Mouse (Mus musculus) lung, postnatal 4 days (tissue): ENCODE results near the gene Cenpp.

ENCODE experiments used
- DNase-seq, 2 experiments: peaks; one replicate each; pipeline ENCODE4 v3.0.0; 2021

Cenpp gene

DNA sequence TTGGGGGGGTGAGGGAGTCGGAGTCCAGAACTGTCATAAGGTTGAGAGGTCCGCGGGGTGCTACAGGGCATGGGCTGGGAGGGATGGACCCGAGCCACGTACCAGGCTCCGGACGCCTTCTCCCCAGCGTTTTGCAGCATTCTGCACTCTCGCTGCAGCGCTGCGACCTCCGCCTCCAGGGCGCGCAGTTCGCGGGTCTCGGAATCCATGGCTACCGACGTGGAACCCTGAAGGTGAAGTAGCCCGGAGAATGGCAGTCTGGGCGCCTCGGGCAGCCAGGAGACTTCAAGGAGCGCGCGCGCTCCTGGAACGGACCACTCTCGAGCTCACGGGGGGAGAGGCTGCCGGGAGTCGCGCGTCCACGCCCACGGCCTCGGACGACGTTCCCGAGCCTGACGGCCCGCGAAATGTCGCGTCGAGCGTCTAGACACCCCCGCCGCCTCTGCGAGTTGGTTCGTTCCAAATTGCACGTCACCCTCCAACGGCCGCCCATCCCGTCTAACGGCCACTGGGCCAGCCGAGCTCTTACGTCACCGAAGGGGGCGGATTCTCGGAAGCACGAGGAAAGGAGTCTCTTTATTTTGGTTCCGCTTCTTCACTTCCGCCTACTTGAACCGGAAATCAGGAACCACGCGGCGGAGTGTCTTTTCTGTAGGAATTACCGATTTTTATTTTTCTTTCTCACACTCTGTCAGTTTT is at the start of gene Cenpp, which contains the start of gene Nol8:
Cenpp (minus strand) TSS at position 305 of the 699 bp plus-strand sequence.
Nol8 (plus strand) TSS at position 598 of the 699 bp plus-strand sequence.
- peak; percentile 100 for DNase-seq

GRCm38 (mm10) chr13:49691056-49691455 is 38.5 kb upstream of the Cenpp start:
- DNase-seq = no peak

GRCm38 (mm10) chr13:49684266-49684665 is 31.7 kb upstream of the Cenpp start:
- DNase-seq = no peak

- DNase-seq = no peak
Measured at GRCm38 (mm10) chr13:49682233-49682846, 29.8 kb upstream of the Cenpp start.

DNA sequence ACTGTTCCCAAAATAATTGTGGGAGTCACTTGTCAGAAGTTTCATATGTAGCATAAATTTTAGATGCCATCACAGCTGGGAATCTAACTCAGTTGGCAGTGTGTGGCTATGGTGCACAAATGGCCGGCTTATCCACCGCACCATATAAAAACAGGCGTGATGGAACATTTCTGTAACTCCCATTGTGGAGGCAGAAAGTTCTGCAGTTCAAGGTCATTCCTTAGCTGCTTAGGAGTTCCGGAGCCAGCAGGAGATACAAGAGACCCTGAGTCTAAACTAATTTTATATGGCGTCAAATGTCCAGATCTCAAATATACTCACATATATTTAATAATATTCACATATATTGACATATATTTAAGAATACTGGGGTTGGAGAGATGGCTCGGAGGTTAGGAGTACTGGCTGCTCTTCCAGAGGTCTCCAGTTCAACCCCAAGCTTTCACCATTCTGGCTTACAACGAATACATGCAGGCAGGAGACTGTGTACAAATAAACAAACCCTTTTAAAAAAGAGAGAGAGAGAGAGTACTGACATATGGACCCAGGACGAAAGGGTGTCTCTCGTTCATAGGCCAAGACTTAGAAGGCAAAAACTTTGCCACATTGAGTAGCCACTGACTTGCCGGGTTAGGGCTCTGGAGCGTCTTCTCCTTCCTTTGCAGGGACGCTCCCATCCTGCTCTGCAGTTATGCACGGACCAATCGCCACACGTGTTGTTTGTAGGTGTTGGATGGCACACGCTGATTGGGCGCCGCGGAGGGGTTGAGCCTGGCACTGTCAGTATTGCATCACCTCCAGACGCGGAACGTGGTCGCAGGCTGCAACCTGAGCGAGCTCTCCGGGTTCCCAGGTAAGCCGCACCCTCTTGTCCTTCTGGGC is 29.0 kb upstream of the Cenpp start, which contains the start of gene Iars:
Iars (plus strand) TSS at position 750 of the 882 bp plus-strand sequence.
- peak; percentile 98 to 99 for DNase-seq

DNA sequence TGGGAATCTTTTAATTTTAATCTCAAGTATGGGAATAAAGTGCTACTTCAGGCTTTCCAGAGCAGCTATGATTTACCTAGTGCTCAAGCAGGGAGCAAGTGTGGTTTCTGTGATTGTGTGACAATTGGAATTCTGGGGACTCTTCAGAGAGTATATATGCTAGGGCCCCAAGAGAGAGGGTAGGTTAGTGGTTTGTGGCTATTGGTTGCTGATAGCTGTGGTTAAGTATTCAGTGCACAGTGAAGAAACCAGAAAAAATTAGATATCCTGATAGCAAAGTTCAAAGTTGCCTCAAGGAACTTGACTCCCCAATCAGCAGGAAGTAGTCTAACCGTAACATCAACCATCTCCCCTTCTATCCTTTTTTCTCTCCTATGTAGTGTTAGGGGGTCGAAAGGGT is 25.2 kb upstream of the Cenpp start:
- no peak for DNase-seq

- DNase-seq = peak in 1 of 2 experiments; percentile 60
Measured at GRCm38 (mm10) chr13:49653180-49653541, 576 bp upstream of the Cenpp start.

GRCm38 (mm10) chr13:49651781-49652351 is 719 bp downstream of the Cenpp start:
- no peak for DNase-seq

DNA sequence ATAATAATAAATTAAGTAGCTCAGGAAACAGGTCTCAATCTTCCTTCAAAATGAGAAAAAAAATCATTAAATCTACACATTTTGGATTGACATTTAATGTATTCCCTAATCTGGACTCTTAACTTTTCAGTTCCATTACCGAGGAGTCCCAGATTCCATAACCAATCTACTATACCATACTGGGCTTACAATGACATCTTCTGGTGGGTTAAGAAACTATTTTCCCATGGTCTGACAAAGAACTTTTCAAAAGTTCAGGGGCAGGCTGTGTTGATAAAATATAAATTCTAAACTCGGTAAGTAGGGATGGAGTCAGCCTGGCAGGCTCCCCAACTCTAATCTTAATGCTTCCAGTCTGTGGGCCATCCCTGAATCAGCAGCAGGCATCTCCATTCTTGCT is 1.4 kb downstream of the Cenpp start:
- no peak for DNase-seq

DNA sequence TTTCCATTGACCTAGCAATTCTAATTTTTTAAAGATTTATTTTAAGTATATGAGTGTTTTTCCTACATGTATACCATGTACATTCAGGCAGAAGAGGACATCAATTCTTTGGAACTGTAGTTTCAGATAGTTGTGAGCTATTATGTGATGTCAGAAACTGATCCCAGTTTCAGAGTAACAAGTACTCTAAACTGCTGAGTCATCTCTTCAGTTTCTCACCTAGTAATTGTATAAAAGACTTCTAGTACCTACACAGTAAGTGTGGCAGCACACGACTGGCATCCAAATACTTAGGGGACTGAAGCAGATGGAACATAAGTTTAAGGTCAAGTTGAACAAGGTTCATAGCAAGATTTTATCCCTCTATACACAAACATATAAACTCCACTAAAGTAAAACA is 6.6 kb downstream of the Cenpp start:
- no peak for DNase-seq

GRCm38 (mm10) chr13:49644731-49645529 is 7.7 kb downstream of the Cenpp start:
- DNase-seq = peak in 1 of 2 experiments; percentile 18

GRCm38 (mm10) chr13:49643669-49644362 is 8.8 kb downstream of the Cenpp start:
- DNase-seq = no peak

DNA sequence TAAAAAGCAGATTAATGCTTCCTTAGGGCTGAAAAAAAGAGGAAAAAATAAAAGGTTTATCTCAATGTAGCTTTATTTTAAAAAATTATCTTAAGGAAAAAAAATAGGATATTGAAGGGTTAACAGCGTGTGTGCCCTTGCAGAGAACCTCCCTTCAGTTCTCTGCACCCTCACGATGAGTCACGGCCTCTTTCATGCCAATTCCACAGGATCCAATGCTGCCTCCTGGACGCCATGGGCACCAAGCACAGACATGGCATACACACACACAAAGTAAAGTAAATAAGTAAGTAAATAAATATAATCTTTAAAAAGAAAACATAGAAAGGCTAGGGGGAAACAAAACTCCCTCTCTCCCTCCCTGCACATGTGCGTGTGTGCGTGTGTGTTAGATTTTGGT is 9.9 kb downstream of the Cenpp start:
- no peak for DNase-seq

- no peak for DNase-seq
Measured at GRCm38 (mm10) chr13:49639965-49640364, 12.6 kb downstream of the Cenpp start.

GRCm38 (mm10) chr13:49629076-49629475 is 23.5 kb downstream of the Cenpp start:
- DNase-seq = no peak

DNA sequence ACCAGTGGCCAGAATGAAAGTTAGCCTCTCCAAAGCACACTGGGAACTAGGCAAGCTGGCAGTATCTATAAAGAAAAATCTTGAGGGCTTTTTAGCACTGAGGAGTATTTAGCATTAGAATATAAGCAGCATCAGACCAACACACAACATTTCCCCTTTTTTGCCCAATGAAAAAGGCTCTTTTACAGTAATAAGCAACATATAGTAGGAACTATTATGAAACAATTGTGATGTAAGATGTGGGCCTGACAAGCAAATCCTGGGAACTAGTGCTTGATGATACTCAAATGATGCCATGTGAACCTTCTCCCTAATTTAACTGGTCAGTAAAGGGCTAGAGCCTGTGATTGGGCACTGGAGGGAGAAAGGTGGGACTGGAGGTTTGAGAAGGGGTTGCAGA is 24.4 kb downstream of the Cenpp start:
- DNase-seq = no peak

DNA sequence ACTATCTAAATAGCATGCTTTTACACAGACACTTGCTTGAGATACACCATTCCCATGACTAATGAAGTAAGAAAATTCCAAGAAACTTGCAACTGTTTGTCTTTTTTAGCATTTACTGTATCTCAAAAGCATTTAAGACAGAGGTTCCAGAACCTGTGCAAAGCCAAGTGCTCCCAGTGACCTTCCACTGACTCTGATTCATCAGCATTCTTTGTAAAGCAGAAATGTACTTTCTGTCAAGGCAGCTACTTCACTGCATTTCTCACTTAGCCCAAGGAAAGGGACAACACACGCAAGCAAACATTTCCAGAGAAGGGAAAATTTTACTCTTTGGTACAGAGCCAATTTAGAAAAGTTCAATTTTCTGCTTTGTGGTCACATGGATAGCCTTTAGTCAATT is 29.4 kb downstream of the Cenpp start:
- no peak for DNase-seq

- no peak for DNase-seq
Measured at GRCm38 (mm10) chr13:49618365-49618764, 34.2 kb downstream of the Cenpp start.

DNA sequence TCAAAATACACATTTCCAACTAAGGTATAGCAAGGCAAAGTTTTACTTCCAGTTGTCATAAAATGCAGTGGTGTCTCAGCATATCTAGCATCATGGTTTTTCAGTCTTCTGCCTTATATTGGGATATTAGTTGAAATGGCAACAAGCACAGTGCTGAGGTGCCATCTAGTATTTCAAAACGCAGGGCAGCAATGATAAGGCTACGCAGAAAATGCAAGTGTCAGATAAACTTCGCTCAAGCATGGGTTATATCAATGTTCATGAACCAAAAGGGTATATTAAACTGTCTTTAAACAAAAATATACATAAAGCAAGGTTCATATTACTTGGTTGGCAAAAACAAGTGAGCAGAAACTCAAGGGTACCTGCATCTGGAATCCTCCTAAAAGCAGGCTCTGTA is 35.6 kb downstream of the Cenpp start:
- no peak for DNase-seq

DNA sequence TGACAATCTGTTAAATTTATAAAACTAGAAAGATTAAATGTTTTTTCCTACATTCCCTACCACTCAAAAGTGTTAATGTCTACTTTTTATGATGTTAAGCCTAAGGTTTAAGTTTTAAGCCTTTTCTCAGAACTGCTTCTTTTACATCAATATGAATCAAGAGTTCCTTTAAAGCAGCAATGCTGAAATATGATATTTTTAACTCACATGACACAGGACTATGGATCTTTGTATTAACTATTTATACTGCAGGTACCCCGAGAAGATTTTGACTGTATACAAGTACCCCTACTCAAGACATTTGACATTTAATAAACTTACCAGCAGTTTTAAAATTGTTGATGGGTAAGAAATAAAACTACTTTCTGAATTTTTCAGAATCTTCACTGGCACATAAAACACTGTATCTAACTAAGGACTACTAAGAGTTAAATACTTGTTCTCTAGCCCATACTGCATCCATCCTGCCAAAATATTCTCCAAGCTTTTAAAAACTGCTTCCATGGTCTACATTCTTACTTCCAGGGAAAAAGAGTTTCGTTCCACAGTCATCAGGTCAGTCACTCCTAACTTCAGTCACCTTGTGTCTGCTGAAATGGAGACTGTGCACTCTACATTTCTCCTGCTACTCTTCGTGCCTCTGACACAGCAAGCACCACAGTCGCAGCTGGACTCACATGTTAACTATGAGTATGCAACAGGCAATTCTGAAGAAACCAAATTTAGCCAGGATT is 43.8 kb downstream of the Cenpp start:
- DNase-seq = no peak

- peak; percentile 21 to 23 for DNase-seq
Measured at GRCm38 (mm10) chr13:49607714-49608113, 44.9 kb downstream of the Cenpp start, which contains the start of gene Ogn. Ogn (plus strand) TSS chr13:49608046.
